Mouse (Mus musculus): ENCODE results near the gene Zfp207.

GRCm38 (mm10) chr11:80342482-80342881, 40.6 kb upstream of the Zfp207 start:
- TF ChIP-seq CTCF (IDR thresholded peaks at IDR 0.05; ENCODE audit: low read depth) (no peak), EP300 (optimal IDR thresholded peaks at IDR 0.05) (no peak)

Data from stomach, postnatal 0 days (tissue).